Mouse (Mus musculus) 3134 (cell line): ENCODE results near the gene Aars.

Source experiments
- DNase-seq: peaks from one replicate; pipeline ENCODE4 v3.0.0-alpha.2; 2011; ENCODE audit warnings: low spot score; ENCODE audit not compliant: insufficient read length; ENCODE audit errors: extremely low read depth

Aars gene

DNA sequence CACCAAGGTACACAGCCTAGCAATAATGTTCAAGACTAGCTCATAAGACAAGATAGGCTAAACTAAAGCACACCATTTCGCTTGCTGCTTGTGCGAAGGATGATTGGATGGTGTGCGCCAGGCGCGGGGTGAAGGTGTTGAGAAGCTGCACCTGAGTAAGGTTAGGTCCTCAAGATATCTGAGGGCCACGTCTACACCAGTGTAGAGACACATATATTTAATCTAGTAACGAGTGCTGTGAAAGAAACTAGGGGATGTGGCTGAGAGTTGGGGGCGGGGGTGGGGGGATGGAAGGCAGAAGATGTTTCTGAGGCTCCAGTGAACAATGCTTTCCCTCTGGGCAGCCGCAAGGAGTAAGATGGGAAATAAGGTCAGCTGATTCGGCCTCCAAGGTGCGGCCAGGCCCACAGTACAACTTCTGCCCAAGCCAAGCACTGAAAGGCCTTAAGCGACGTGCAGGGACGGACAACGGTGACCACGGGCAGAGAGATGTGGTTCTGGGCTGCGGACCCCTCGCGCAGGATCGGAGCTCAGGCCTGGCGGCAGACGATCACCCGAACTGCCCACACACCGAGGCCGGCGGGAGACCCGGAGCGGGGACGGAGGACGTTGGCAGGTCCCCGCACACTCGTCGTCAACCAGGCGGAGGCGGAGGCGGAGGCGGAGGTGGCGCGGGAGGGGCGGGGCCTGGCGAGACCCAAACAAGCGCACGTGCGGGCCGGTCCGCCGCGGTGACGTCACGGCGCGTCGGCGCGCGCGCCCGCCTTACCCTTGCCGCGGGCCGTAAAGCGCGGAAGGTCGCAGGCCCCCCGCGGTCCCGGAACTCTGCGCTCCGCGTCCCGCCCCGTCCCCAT lies 61.1 kb downstream of the Aars start, which contains the start of gene Pdpr:
Gene Pdpr, plus strand, starts transcription at position 766 of the 854 bp plus-strand sequence.
- DNase-seq, result peak; percentile 87

DNA sequence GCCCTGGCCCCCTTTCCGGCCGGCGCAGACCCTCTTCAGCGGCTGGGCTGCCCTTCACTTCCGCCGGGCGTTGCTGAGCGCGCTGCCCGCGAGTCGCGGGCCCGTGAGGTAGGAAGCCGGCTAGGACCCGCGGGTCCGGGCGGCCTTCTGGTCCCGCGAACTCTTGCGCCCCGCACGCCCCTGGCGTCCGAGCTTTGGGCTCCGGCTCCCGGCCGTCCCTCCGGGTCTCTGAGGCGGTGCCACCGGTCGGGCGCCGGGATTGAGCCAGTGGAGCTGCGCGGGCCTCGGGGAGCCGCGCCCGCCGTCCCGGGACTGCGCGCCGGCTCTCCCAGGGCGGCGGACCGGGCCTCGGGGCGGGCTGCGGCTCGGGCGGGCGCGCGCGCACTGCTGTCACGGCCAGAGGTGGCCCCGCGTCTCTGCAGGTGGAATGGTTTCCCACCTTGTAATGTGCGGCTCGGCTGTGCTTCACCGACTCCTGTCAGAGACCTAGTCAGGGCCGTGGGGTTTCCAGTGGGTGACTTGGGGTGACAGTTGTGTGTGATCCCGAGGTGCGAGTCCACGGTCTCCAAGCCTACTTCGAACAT lies 61.9 kb downstream of the Aars start:
- peak; percentile 32 for DNase-seq
